Mouse (Mus musculus) 3T3-L1 (cell line): Measurements from ENCODE around the gene Smgc.
"Not testable (repeated sequence)": the region's sequence is repeated elsewhere in the genome, so short reads cannot be mapped to it uniquely, and the experiment has no call there.

Experiments used
- DNase-seq: peaks from one replicate; pipeline ENCODE4 v3.0.0-alpha.2; 2015; ENCODE audit warnings: low read depth, low spot score

Gene Smgc

GRCm38 (mm10) chr15:91837965-91838364, at the start of gene Smgc:
Smgc (plus strand) TSS chr15:91838265.
- no peak for DNase-seq

GRCm38 (mm10) chr15:91788338-91788737, 49.7 kb upstream of the Smgc start:
- DNase-seq = no peak

- DNase-seq = no peak
These were observed 31.6 kb upstream of the Smgc start for GRCm38 (mm10) chr15:91806463-91806862.

GRCm38 (mm10) chr15:91835319-91835718, 2.7 kb upstream of the Smgc start:
- DNase-seq = no peak

GRCm38 (mm10) chr15:91864130-91864529, 26.1 kb downstream of the Smgc start:
- not testable (repeated sequence) for DNase-seq

GRCm38 (mm10) chr15:91900245-91900644, 62.2 kb downstream of the Smgc start:
- DNase-seq = peak; percentile 31

GRCm38 (mm10) chr15:91907046-91907445, 69.0 kb downstream of the Smgc start:
- DNase-seq = not testable (repeated sequence)
